Mouse (Mus musculus): ENCODE results near the gene Cyp3a44.
"Not testable (repeated sequence)": the region's sequence is repeated elsewhere in the genome, so short reads cannot be mapped to it uniquely, and the experiment has no call there.

Cyp3a44 gene

DNA sequence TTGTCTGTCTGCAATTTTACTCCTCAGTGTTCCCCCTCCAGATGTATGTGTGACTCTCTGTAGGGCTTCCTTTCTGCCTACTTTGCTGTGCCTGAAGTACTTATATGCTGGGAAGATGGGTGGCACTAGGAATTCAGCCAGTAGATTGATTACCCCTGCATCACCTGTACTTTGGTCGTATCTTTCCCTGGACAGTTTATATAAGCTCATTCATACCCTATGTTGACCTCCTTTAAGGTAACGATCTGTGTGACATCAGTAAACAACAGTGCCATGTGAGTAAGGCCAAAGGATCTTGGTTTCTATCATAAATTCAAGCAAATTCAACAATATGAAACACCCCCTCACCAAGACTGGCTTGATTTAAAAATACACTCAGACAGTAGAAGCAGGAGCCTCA is at the start of gene Cyp3a44:
Gene Cyp3a44, minus strand, starts transcription at position 79 of the 400 bp plus-strand sequence.
- DNase-seq (ENCODE audit: low read depth in 2 of 2, low spot score in 2 of 2): not testable (repeated sequence)

DNA sequence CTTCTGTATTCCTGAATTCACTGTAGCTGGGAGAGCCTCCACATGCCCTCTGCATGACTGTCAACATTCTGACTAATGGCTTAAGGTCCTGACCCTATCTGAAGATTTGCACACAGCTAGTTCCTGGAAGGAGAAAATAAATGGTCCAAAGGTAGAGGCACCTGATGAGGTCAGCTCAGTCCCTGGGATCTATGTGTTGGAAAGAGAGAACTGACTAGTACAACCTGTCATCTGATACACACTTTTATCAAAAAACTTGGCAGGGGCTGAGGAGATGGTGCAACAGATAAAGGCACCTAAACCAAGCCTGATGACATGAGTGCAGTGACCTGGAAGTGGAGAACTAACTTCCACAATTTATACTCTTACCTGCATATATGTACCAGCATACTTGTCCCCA is 5.4 kb downstream of the Cyp3a44 start:
- not testable (repeated sequence) for DNase-seq (ENCODE audit: low read depth in 2 of 2, low spot score in 2 of 2)

DNA sequence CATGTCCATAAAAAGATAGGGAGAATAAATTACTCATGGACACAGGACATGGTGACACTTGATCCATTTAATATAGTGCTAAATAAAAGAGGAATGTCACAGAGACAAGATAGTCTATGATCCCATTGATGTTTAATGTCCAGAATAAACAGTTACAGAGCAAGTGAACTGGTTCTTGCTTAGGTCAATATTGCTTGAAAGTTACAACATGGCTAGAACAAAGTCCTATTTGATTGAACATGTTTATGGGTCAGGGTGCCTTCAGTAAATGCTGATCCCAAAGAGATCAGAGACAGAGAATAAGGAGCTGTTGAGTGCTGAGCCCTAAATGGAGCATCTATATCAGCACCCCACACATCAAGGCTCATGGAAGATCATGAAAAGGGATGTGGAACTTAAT is 12.4 kb downstream of the Cyp3a44 start:
- DNase-seq (ENCODE audit: low read depth in 2 of 2, low spot score in 2 of 2): not testable (repeated sequence)

DNA sequence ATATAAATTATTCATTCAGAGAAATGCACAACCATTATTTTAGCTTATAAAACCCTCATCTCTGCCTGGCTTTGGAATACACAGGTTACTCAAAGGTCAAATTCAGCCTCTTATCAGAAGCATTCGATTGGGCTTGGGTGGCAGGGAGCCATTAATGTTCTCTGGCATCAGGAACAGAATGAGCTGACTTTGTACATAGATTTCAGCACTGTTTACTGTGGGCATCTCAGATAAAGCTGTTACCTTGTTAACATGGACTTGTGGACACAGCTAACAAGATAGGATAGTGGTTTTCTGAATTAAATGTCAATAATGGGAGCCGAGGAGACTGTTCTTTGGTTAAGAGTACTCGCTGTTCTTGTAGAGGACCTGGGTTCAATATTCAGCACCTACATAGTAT is 68.2 kb downstream of the Cyp3a44 start:
- not testable (repeated sequence) for DNase-seq (ENCODE audit: low read depth in 2 of 2, low spot score in 2 of 2)
